Mouse (Mus musculus) spleen, adult 2 months (tissue): Measurements from ENCODE around the gene Gm20835.
"Not testable (repeated sequence)": the region's sequence is repeated elsewhere in the genome, so short reads cannot be mapped to it uniquely, and the experiment has no call there.

ENCODE experiments used
- CTCF ChIP-seq: fragments of 200-500 bp; IDR thresholded peaks from 2 replicates; pipeline ENCODE4 v1.5.1; 2011; ENCODE audit warnings: mild to moderate bottlenecking, inconsistent platforms; ENCODE audit not compliant: insufficient read depth, insufficient read length, insufficient replicate concordance; ENCODE audit errors: extremely low read depth
- POLR2A ChIP-seq: fragments of 200-500 bp; IDR thresholded peaks from 2 replicates; pipeline ENCODE4 v1.6.1; 2011; ENCODE audit warnings: low read depth, low read length, inconsistent platforms

DNA sequence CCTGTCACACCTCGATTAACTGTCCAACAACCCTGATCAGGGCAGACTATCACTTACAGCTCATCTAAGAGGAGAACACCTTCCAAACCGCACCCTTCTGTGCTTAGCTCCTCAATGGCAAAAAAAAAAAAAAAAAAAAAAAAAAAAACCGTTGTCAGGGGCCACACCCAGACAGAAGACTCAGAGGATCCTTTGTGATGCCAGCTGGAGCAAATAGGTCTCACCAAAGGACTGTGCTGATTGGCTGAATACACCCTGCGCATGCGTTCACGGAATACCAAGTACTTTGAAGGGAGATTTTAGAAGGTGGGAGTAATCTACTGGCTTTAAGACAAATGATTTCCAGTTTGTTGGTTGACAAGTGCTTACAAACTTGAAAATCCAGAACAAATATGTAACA is at the start of gene Gm20835:
- TF ChIP-seq CTCF, POLR2A: not testable (repeated sequence)
